Mouse (Mus musculus): ENCODE data around the gene Ccm2. TPM values are rescaled to one million over a fixed set of nuclear protein-coding genes. Genes with fewer than 3 reads are reported as not detected.

Gene Ccm2
- total RNA-seq, 1 experiment from 2014 or later, result 39.4 TPM

DNA sequence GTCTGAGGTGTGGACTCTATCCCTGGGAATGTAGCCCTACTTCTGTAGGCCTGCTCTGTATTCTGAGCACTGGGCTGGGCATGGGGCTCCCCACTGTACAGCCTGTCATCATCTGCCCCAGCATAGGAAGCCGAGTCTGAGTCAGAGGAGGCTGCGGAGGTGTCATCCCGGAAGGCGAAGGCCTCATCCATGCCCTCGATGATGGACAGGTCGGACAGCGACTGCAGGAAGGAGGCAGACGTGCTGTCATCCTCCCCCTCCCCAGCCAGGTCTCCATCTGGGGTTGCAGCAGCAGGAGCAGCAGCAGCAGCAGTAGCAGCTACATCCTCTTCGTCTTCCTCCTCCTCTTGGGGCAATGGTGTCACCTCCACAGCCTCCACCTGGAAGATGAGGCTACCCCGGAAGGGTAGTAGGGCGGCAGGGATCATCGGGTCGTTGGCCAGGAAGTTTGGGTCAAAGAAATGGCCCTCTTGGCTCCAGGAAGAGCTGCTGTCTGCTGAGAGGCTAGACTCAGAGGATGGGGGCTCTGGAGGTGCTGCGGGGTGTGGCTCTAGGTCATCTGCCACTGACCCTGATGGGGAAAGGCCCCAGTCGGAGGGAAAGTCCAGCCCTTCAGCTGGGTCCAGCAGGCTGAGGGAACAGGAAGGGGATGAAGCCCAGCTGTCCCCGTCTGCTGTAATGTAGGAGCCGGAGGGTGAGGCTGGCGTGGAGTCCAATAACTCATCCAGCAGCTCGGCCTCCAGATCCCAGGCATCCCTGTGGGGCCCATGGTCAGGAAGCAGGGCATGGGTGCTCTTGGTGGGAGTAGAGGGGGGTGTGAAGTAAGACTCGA is 55.2 kb downstream of the Ccm2 start:
- ATAC-seq (replicated peaks; ENCODE audit: low read depth, poor library complexity, severe bottlenecking), result no peak

DNA sequence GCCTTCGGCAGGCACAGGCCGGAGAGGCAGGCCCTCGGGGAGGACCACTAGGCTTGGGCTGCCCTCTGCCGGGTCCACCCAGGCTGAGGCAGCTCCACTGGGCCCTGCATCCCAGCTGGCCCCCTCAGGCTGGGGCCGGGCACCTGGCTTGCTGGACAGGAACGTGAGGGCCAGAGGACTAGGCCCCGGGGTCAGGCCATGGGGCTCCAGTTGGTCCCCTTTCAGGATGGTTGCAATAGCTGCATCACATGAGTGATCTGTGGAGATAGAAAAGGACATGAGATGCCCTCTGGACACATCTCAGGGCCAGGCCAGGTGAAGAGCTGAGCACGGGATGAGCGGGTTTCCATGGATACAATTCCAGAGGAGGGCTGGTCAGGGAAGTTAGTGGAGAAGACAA is 56.0 kb downstream of the Ccm2 start:
- no peak for ATAC-seq (replicated peaks; ENCODE audit: low read depth, poor library complexity, severe bottlenecking)

DNA sequence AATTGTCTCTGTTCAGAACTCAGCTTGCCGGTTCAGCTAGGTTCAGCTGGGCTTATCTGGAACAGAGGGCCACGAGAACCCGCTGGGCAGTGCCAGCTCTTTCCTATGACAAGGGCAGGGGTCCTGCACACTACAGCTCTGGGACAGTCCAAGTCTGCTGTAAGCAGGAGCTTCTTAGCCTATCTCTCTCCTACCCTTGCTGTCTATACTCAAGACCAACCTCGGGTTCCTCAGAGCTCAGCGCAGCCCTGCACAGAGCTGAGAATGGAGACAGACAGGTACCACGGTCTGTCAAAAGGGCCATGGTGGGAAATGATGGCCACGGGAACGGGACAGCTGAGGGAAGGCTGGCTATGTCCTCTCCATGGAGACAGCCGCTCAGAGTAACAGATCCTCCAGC is 56.5 kb downstream of the Ccm2 start:
- no peak for ATAC-seq (replicated peaks; ENCODE audit: low read depth, poor library complexity, severe bottlenecking)

DNA sequence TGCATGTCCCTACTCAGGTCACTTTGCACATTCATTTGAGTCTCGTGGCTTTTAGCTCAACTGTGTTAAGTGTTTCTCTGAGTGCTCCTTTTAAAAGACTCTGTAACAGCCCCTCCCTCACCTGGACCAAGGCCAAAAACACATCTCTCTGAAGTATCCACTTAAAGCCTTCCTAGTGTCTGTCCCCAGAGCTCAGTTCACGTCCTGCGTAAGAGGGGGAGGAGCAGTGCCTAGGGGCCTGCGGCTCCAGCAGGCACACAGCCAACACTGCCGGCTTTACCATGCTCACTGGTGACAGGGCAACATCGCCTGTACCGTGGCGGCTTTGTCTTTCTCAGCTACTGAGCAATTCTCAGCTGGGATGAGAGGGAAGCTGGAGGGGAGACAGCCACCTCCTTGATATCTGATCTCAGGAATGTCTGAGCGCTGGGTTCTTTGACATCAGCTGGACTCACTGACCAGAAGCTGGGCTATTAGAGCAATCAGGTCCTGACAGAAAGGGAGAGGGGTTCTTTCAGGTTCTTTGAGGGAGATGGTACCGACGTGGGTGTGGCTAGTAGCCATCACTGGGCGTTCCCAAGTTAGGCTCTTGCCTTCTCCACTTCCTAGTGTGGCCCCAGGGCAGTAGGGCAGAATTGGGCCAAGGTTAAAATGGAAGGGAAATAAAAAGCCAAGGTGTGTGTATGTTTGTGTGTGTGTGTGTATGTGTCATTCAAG is 57.4 kb downstream of the Ccm2 start:
- peak; percentile 57 for ATAC-seq (replicated peaks; ENCODE audit: low read depth, poor library complexity, severe bottlenecking)

DNA sequence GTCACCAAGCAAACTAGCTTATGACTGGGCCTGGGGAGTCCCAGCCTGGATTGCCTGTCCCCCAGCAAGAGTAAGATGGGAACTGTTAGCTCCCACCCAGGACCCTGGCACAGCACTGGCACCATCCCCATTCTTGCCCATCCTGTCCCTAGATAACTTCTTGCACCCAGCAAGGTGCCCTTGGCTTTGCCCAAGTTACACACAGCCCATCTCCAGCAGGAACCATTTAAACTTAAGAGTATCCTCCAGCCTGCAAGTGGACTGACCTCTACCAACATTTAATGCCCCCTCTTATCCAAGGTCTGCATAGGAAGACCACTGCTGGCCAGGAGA is 57.9 kb downstream of the Ccm2 start:
- ATAC-seq (replicated peaks; ENCODE audit: low read depth, poor library complexity, severe bottlenecking), result no peak

- no peak for ATAC-seq (replicated peaks; ENCODE audit: low read depth, poor library complexity, severe bottlenecking)
These were observed 58.4 kb downstream of the Ccm2 start for GRCm38 (mm10) chr11:6605021-6605481.

- peak; percentile 24 for ATAC-seq (replicated peaks; ENCODE audit: low read depth, poor library complexity, severe bottlenecking)
These were observed 59.1 kb downstream of the Ccm2 start, which contains the start of gene Nacad for GRCm38 (mm10) chr11:6605491-6606399. Gene Nacad, minus strand, starts transcription at chr11:6606053.

GRCm38 (mm10) chr11:6615250-6616205 is 68.8 kb downstream of the Ccm2 start:
- peak; percentile 80 for ATAC-seq (replicated peaks; ENCODE audit: low read depth, poor library complexity, severe bottlenecking)

DNA sequence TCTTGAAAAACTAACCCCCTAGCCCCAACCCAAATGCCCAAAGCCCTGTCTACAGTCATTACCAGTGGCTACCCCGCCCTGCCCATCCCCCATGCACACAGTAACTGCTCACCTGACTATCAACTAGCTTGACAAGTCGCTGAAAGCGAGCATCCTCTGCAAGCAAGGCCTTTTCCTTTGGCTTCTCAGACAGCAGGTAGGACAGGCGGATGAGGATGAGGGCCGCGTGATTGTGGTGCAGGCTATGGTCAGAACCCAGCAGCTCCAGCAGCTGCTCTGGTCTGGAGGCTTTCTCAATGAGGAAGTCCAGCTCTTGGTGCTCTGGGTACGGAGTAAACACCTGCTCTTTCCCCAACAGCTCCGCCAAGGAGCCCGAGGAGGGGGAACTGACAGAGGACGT is 77.0 kb downstream of the Ccm2 start:
- peak; percentile 13; the same call in 1 of the 2 replicates for ATAC-seq (replicated peaks; ENCODE audit: low read depth, poor library complexity, severe bottlenecking)

GRCm38 (mm10) chr11:6624619-6625382 is 78.1 kb downstream of the Ccm2 start:
- ATAC-seq (replicated peaks; ENCODE audit: low read depth, poor library complexity, severe bottlenecking), result no peak

- peak; percentile 75 for ATAC-seq (replicated peaks; ENCODE audit: low read depth, poor library complexity, severe bottlenecking)
These were observed 79.0 kb downstream of the Ccm2 start, which contains the start of gene Tbrg4 for GRCm38 (mm10) chr11:6625478-6626387. Gene Tbrg4, minus strand, starts transcription at chr11:6626067.

DNA sequence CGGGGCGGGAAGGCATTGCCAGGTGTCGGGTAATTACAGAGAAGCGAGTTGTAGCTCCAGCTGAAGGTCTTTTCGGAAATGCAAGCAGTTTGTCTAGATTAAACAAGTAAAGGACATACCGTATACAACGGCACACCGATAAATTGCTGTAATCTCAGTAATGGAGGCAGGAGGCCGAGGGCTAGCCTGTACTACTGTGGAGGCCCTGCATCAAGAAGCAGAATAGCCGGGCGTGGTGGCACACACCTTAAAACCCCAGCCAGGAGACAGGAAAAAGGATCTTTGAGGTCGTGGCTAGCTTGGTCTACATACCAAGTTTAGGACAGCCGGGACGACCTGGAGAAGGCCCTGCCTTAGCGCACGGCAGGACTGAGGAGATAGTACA is 79.7 kb downstream of the Ccm2 start:
- no peak for ATAC-seq (replicated peaks; ENCODE audit: low read depth, poor library complexity, severe bottlenecking)

- peak; percentile 41 for ATAC-seq (replicated peaks; ENCODE audit: low read depth, poor library complexity, severe bottlenecking)
These were observed 81.0 kb downstream of the Ccm2 start for GRCm38 (mm10) chr11:6627731-6628130.

- peak; percentile 28; the same call in 1 of the 2 replicates for ATAC-seq (replicated peaks; ENCODE audit: low read depth, poor library complexity, severe bottlenecking)
These were observed 81.9 kb downstream of the Ccm2 start for GRCm38 (mm10) chr11:6628568-6628967.

DNA sequence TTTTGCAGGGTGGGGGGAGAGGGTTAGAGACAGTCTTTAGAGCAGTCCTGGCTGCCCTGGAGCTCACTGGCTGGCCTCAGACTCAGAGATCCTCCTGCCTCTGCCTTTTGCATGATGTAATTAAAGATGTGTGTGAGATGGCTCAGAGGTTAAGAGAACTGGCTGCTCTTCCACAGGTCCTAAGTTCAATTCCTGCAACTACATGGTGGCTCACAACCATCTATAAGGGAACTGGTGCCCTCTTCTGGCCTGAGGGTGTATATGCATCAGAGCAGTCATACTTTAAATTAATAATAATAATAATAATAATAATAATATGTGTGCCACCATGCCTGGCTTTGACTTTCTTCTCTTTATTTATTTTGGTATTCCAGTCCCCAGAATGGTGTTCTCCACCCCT is 83.0 kb downstream of the Ccm2 start:
- ATAC-seq (replicated peaks; ENCODE audit: low read depth, poor library complexity, severe bottlenecking), result no peak

DNA sequence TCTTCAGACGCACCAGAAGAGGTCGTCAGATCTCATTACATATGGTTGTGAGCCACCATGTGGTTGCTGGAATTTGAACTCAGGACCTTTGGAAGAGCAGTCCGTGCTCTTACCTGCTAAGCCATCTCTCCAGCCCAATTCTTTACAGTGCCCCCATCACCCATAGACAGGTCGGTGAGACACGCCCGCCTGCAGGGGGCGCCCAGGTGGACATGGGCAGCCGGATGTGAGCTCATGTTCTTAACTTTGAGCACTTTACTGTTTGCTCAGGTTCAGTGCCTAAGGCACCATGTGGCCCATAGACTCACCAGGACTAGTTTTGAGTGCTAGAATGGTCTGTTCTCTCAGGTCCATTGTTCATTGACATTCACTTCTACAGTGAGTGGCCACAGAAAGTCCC is 89.5 kb downstream of the Ccm2 start:
- no peak for ATAC-seq (replicated peaks; ENCODE audit: low read depth, poor library complexity, severe bottlenecking)

DNA sequence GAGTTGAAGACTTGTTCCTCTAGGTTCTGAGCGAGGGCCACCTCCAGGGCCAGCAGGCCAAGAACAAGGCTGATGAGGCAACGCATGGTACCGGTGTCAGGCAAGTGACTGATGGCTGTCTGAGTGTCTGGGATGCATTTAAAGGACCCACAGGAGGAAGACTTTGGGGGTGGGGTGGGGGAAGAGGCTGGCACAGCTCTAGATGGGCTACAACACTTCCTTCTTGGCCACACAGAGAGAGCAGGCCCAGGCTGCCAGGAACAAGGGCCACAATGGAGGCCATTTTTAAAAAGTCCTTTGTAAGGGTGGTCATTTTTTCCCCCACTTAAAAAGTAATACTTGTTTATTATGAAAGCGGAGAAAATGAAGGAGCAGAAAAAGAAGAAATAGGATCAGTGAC is 91.8 kb downstream of the Ccm2 start, which contains the start of gene Wap:
TSS of gene Wap (minus strand) at position 101 of the 400 bp plus-strand sequence.
- ATAC-seq (replicated peaks; ENCODE audit: low read depth, poor library complexity, severe bottlenecking), result no peak

All from common myeloid progenitor, adult 5-6 weeks (primary cell).